Mouse (Mus musculus) neural tube, embryonic 15.5 days (tissue): ENCODE measurements around the gene Nucks1. TPM values are rescaled to one million over a fixed set of nuclear protein-coding genes. Genes with fewer than 3 reads are reported as not detected.
A peak's percentile ranks its signal among the peaks of the same experiment; 100 is the strongest.

Source experiments
- ATAC-seq: fragments of 200-750 bp; cut with Nextera tagmentation; 2 replicates; pipeline ENCODE4 v1.8.0; 2017; ENCODE audit warnings: mild to moderate bottlenecking, moderate TSS enrichment, moderate library complexity; ENCODE audit not compliant: low FRiP score
- H3K27ac ChIP-seq: fragments of 300-500 bp; sonication (generic); replicated peaks from 2 replicates; pipeline ENCODE4 v1.5.1; 2015; ENCODE audit warnings: mild to moderate bottlenecking, inconsistent platforms
- H3K27me3 ChIP-seq: fragments of 300-500 bp; sonication (generic); replicated peaks from 2 replicates; pipeline ENCODE4 v1.6.1; 2015; ENCODE audit warnings: inconsistent platforms
- H3K36me3 ChIP-seq: fragments of 300-500 bp; sonication (generic); 2 replicates; pipeline ENCODE4 v1.6.1; 2015; ENCODE audit warnings: inconsistent platforms
- H3K4me1 ChIP-seq: fragments of 300-500 bp; sonication (generic); 2 replicates; pipeline ENCODE4 v1.6.1; 2015; ENCODE audit warnings: inconsistent platforms
- H3K4me2 ChIP-seq: fragments of 300-500 bp; sonication (generic); 2 replicates; pipeline ENCODE4 v1.6.1; 2015; ENCODE audit warnings: inconsistent platforms, mild to moderate bottlenecking, moderate library complexity
- H3K4me3 ChIP-seq: fragments of 300-500 bp; sonication (generic); replicated peaks from 2 replicates; pipeline ENCODE4 v1.5.1; 2015; ENCODE audit warnings: mild to moderate bottlenecking, inconsistent platforms
- H3K9ac ChIP-seq: fragments of 300-500 bp; sonication (generic); replicated peaks from 2 replicates; pipeline ENCODE4 v1.6.1; 2015; ENCODE audit warnings: mild to moderate bottlenecking, inconsistent platforms
- H3K9me3 ChIP-seq: fragments of 300-500 bp; sonication (generic); replicated peaks from 2 replicates; pipeline ENCODE4 v1.6.1; 2016; ENCODE audit warnings: inconsistent platforms
- WGBS: fragments of 180-500 bp; shearing (Covaris S2); methylation state at CpG from one replicate; pipeline ENCODE4 v1.1.7; 2015; ENCODE audit warnings: mixed read lengths; 5-methylcytosine and 5-hydroxymethylcytosine counted together
- polyA plus RNA-seq: library from polyadenylated mRNA; unstranded; fragments of >200 nt; fragmentation: Nextera tagmentation; extraction: Ambion mirVana; gene quantifications from 2 replicates; pipeline ENCODE4 v1.2.1, GENCODE M21; 2015

The Nucks1 gene
- polyA plus RNA-seq = 44.3 and 52.4 TPM in 2 replicates

DNA sequence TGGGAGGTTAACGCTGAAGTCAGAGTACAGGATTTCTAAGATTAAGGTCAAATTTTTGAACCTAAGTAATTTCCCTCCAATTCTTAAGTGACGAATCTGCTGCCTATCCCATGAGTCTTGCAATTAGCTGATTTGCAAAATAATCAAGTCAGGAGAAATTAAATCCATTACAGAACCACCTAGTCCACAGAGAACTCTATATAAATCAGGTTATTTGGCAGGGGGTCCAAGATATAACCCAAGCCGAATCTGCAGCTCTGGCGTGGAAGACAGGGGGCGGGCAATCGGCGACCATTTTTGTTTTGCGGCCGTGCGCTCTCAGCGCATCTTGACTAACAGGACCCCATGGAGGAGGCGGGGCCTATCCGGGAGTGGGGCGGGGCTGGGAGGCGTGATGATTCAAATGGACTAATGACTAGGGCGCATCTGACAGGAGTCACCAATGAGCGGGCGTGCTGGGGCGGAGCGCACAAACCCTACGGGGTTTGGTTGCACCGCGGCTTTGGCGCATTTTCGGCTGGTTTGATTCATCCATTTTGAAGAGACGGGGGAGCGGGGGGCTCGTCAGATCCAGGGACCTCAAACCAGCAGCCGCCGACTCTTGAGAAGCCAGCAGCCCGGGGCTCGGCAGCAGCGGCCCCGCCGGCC is at the start of gene Nucks1:
Gene Nucks1 (plus strand): TSS at position 534 of the 648 bp plus-strand sequence.
- Histone ChIP-seq H3K27ac (peak within 1 kb of the TSS; percentile 99), H3K27me3 (peaks cover 12% of the 10 kb centered on the region), H3K4me2 (peak within 1 kb of the TSS; percentile 68), H3K9me3 (no peaks in the 10 kb centered on the region), H3K4me3 (peak within 1 kb of the TSS; percentile 97), H3K4me1 (peaks cover 20% of the 10 kb centered on the region), H3K9ac (peak within 1 kb of the TSS; percentile 98), H3K36me3 (no peaks in the 10 kb centered on the region)
- under 1% methylated on average over 35 of the region's 35 CpGs for WGBS
- peak; percentile 99 for ATAC-seq

- WGBS = 75% methylated on average over 4 of the region's 4 CpGs
- H3K36me3 ChIP-seq = no peaks in the 10 kb centered on the region
- H3K27me3 ChIP-seq = no peaks in the 10 kb centered on the region; the same call in 1 of the 2 replicates
Measured at GRCm38 (mm10) chr1:131861811-131862210, 48.5 kb upstream of the Nucks1 start.

DNA sequence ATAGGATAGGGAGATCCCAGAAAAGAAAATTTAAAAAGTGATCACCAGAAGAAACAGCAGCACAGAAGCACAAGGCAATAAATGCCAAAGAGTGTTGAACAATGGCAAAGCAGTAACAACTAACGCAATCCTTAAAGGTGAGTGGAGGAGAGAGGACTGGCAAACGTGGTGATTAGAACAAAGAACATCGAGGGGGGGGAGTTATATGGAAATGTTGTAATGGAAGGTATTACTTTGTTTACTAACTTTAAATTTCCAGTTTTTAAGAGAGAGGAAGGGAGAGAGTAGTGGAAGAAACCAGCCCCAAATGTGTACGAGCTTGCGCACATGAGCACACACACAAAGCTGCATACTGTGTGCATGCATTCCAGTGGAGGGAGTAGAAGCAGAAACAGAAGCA is 44.7 kb upstream of the Nucks1 start:
- H3K9ac ChIP-seq = no peak overlapping the region
- H3K27me3 ChIP-seq = no peaks in the 10 kb centered on the region; the same call in 1 of the 2 replicates
- no peak for ATAC-seq
- no peak overlapping the region for H3K27ac ChIP-seq
- peaks cover 10% of the 10 kb centered on the region for H3K4me1 ChIP-seq
- no peaks in the 10 kb centered on the region for H3K36me3 ChIP-seq
- no peaks in the 10 kb centered on the region for H3K9me3 ChIP-seq
- H3K4me2 ChIP-seq = no peak overlapping the region
- WGBS = 72% methylated on average over 5 of the region's 5 CpGs
- H3K4me3 ChIP-seq = no peak overlapping the region

More at GRCm38 (mm10) chr1:131861811-131862210, 48.5 kb upstream of the Nucks1 start:
- ATAC-seq = no peak
- Histone ChIP-seq H3K9ac (no peak overlapping the region), H3K4me2 (no peak overlapping the region), H3K4me1 (no peaks in the 10 kb centered on the region), H3K9me3 (no peaks in the 10 kb centered on the region), H3K27ac (no peak overlapping the region), H3K4me3 (no peak overlapping the region)

- ATAC-seq = peak; percentile 29; the same call in 1 of the 2 replicates
Measured at GRCm38 (mm10) chr1:131866304-131866999, 43.9 kb upstream of the Nucks1 start.

GRCm38 (mm10) chr1:131867093-131867945 is 43.0 kb upstream of the Nucks1 start, which contains the start of gene Rab29:
Gene Rab29 (plus strand): TSS chr1:131867224.
- Histone ChIP-seq H3K4me3 (peak within 1 kb of the TSS; percentile 58), H3K36me3 (no peaks in the 10 kb centered on the region), H3K9ac (peak within 1 kb of the TSS; percentile 36), H3K4me1 (peaks cover 10% of the 10 kb centered on the region), H3K9me3 (no peaks in the 10 kb centered on the region), H3K27ac (no peak within 1 kb of the TSS), H3K4me2 (peak within 1 kb of the TSS; percentile 85), H3K27me3 (no peaks in the 10 kb centered on the region; the same call in 1 of the 2 replicates)
- 1% methylated on average over 46 of the region's 46 CpGs for WGBS
- ATAC-seq = peak; percentile 96

More at GRCm38 (mm10) chr1:131866304-131866999, 43.9 kb upstream of the Nucks1 start:
- Histone ChIP-seq H3K36me3 (no peaks in the 10 kb centered on the region), H3K4me2 (peak overlapping the region; percentile 85), H3K4me3 (no peak overlapping the region), H3K27me3 (no peaks in the 10 kb centered on the region; the same call in 1 of the 2 replicates), H3K9me3 (no peaks in the 10 kb centered on the region), H3K27ac (no peak overlapping the region), H3K4me1 (peaks cover 10% of the 10 kb centered on the region), H3K9ac (no peak overlapping the region)
- WGBS = 84% methylated on average over 6 of the region's 6 CpGs

DNA sequence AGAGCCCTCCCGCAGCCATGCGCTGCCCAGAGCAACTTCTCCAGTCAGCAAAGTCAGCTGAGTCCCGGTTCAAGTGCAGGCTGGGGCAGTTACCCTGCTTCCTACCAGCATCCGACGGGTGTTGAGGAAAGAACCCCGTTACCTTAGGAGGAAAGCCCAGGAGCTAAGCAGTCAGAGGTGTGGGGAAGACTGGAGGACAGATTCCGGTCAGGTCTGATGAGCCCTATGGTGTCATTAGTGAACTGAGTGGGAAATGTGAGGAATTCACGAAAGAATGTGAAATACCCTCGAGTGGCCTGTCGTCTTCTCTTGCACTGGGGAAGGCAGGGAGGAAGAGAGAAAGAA is 42.4 kb upstream of the Nucks1 start:
- peak overlapping the region; percentile 85 for H3K4me2 ChIP-seq
- H3K27ac ChIP-seq = no peak overlapping the region
- H3K9me3 ChIP-seq = no peaks in the 10 kb centered on the region
- H3K27me3 ChIP-seq = no peaks in the 10 kb centered on the region; the same call in 1 of the 2 replicates
- ATAC-seq = no peak
- H3K4me1 ChIP-seq = peaks cover 10% of the 10 kb centered on the region
- WGBS = 31% methylated on average over 10 of the region's 10 CpGs
- H3K9ac ChIP-seq = peak overlapping the region; percentile 36
- H3K4me3 ChIP-seq = peak overlapping the region; percentile 58
- no peaks in the 10 kb centered on the region for H3K36me3 ChIP-seq

DNA sequence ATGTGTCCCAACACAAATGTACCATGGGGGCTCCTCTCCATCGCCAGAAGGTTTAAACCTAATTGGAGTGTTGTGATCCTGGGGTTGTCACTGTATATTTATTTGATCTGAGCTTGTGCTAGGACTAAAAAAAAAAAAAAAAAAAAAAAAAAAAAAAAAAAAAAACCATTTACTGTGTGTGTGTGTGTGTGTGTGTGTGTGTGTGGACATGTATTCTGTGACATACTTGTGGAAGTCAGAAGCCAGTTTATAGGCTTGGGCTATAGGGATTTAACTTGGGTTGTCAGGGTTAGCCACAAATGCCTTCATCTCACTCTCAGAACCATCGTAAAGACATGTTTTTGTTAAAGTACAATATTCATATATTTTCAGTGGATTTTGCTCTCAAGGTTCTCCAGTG is 40.8 kb upstream of the Nucks1 start:
- WGBS = 87% methylated on average over 2 of the region's 2 CpGs
- no peak overlapping the region for H3K27ac ChIP-seq
- H3K9ac ChIP-seq = no peak overlapping the region
- ATAC-seq = no peak
- peaks cover 10% of the 10 kb centered on the region for H3K4me1 ChIP-seq
- H3K9me3 ChIP-seq = no peaks in the 10 kb centered on the region
- H3K4me3 ChIP-seq = no peak overlapping the region
- no peaks in the 10 kb centered on the region for H3K36me3 ChIP-seq
- no peaks in the 10 kb centered on the region for H3K27me3 ChIP-seq
- no peak overlapping the region for H3K4me2 ChIP-seq

- WGBS = 77% methylated on average over 1 of the region's 1 CpGs
- ATAC-seq = no peak
- peaks cover 3% of the 10 kb centered on the region for H3K4me1 ChIP-seq
- H3K4me2 ChIP-seq = no peak overlapping the region
- H3K9ac ChIP-seq = no peak overlapping the region
- no peaks in the 10 kb centered on the region for H3K9me3 ChIP-seq
- no peaks in the 10 kb centered on the region for H3K27me3 ChIP-seq
- no peak overlapping the region for H3K4me3 ChIP-seq
- no peaks in the 10 kb centered on the region for H3K36me3 ChIP-seq
- no peak overlapping the region for H3K27ac ChIP-seq
Measured at GRCm38 (mm10) chr1:131872856-131873255, 37.5 kb upstream of the Nucks1 start.

DNA sequence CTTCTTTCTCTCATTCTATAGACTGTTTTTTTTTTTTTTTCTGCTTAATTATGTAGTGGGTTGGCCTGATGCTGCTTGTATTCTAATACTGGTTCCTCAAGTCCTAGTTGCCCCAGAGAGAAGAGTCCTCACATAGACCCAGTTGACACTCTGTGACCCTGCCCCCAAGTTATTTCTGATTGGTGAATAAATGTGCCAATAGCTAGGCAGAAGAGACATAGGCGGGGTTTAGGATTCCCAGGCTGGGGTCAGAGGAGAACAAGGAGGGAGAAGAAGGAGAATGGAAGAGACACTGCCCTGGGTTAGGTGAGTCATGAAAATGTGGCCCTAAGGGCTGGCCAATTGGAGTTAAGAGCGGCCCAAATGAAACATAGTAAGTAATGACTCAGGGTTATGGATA is 30.5 kb upstream of the Nucks1 start:
- WGBS = 74% methylated on average over 2 of the region's 2 CpGs
- ATAC-seq = no peak
- Histone ChIP-seq H3K9ac (no peak overlapping the region), H3K27ac (no peak overlapping the region), H3K36me3 (no peaks in the 10 kb centered on the region), H3K9me3 (no peaks in the 10 kb centered on the region), H3K4me2 (no peak overlapping the region), H3K4me1 (no peaks in the 10 kb centered on the region), H3K27me3 (no peaks in the 10 kb centered on the region), H3K4me3 (no peak overlapping the region)

DNA sequence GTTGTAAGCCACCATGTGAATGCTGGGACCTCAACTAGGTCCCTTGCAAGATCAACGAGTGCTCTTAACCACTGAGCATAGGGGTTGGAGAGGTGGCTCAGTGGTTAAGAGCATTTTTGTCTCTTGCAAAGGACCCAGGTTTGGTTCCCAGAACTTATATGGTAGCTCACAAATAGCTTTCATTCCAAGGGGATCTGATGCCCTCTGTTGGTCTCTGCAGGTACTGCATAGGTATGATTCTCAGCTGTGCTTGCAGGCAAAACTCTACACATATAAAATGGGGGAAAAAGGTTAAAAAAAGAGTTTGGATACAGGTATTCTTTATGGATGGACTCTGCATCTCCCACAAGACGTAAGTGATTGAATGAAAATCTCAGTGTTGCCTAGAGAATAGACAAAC is 27.5 kb upstream of the Nucks1 start:
- Histone ChIP-seq H3K4me1 (no peaks in the 10 kb centered on the region), H3K36me3 (no peaks in the 10 kb centered on the region), H3K27me3 (no peaks in the 10 kb centered on the region), H3K4me3 (no peak overlapping the region), H3K27ac (no peak overlapping the region), H3K9ac (no peak overlapping the region), H3K9me3 (no peaks in the 10 kb centered on the region), H3K4me2 (no peak overlapping the region)
- ATAC-seq = no peak
- 71% methylated on average over 2 of the region's 2 CpGs for WGBS

- ATAC-seq = no peak
- WGBS = 80% methylated on average over 2 of the region's 2 CpGs
Measured at GRCm38 (mm10) chr1:131886173-131886572, 24.2 kb upstream of the Nucks1 start.

More at GRCm38 (mm10) chr1:131886173-131886572, 24.2 kb upstream of the Nucks1 start:
- H3K36me3 ChIP-seq = no peaks in the 10 kb centered on the region
- no peak overlapping the region for H3K9ac ChIP-seq
- no peak overlapping the region for H3K27ac ChIP-seq
- H3K4me3 ChIP-seq = no peak overlapping the region
- H3K9me3 ChIP-seq = no peaks in the 10 kb centered on the region
- H3K27me3 ChIP-seq = no peaks in the 10 kb centered on the region
- H3K4me1 ChIP-seq = no peaks in the 10 kb centered on the region
- no peak overlapping the region for H3K4me2 ChIP-seq
